Mouse (Mus musculus): Measurements from ENCODE around the gene Ear14. TPM values are rescaled to one million over a fixed set of nuclear protein-coding genes. Genes with fewer than 3 reads are reported as not detected.
"Not testable (repeated sequence)": the region's sequence is repeated elsewhere in the genome, so short reads cannot be mapped to it uniquely, and the experiment has no call there.

Gene Ear14
- not detected for total RNA-seq (2021)
- long read RNA-seq, experiment 1, result 0 reads
- long read RNA-seq, experiment 2, result 0 reads

- no peak for DNase-seq (ENCODE audit: low spot score)
Observed at GRCm38 (mm10) chr14:51203115-51203514, at the start of gene Ear14. Ear14 (plus strand) TSS chr14:51203391.

DNA sequence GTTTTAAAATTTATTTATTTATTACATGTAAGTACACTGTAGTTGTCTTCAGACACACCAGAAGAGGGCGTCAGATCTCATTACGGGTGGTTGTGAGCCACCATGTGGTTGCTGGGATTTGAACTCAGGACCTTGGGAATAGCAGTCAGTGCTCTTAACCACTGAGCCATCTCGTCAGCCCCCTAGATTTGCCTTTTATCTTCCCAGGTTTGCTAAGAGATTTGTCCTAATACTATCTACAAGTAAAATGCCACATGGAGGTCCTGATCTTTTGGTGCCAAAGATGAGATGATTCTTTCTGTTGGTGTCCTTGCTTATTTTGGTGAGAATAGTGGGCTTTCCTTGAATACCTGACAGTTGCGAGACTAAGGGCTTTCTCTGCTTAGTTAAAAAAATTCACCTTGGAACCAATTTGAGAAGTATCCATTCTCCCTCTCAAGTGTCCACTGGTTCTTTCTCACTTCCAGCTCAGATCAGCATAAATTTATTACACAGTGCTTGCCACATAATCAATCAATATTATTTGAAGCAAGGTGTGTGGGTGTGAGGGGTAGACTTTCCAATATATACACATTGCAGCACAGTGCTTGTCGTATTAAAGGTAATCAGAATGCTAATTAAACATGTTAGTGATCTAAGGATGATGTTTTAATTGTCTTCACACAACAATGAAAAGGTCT is 47.0 kb upstream of the Ear14 start:
- no peak for DNase-seq (ENCODE audit: low spot score)

- no peak for DNase-seq (ENCODE audit: low spot score)
Observed at GRCm38 (mm10) chr14:51156736-51157068, 46.5 kb upstream of the Ear14 start.

DNA sequence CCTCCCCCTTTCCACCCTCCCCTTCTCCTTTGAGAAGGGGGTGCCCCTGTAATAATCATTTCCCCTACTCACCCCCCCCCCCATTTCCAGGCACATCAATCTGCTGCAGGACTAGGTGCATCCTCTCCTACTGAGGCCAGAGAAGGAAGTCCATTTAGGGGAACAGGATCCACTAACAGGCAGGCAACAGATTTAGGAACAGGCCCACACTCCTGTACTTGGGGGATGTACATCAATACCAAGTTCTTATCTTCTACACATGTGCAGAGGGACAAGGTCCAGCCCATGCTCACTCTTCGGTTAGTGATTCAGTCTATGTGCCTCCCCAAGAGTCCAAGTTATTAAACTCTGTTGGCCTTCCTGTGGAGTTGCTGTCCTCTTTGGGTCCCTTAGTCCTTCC is 46.1 kb upstream of the Ear14 start:
- no peak for DNase-seq (ENCODE audit: low spot score)

GRCm38 (mm10) chr14:51161976-51162375 is 41.2 kb upstream of the Ear14 start, which contains the start of gene Rnase2b:
Rnase2b (plus strand) TSS chr14:51162260.
- not testable (repeated sequence) for DNase-seq (ENCODE audit: low spot score)

- not testable (repeated sequence) for DNase-seq (ENCODE audit: low spot score)
Observed at GRCm38 (mm10) chr14:51163323-51163722, 39.9 kb upstream of the Ear14 start.

- DNase-seq (ENCODE audit: low spot score), result no peak
Observed at GRCm38 (mm10) chr14:51165435-51165834, 37.8 kb upstream of the Ear14 start.

- DNase-seq (ENCODE audit: low spot score), result no peak
Observed at GRCm38 (mm10) chr14:51166068-51166467, 37.1 kb upstream of the Ear14 start.

DNA sequence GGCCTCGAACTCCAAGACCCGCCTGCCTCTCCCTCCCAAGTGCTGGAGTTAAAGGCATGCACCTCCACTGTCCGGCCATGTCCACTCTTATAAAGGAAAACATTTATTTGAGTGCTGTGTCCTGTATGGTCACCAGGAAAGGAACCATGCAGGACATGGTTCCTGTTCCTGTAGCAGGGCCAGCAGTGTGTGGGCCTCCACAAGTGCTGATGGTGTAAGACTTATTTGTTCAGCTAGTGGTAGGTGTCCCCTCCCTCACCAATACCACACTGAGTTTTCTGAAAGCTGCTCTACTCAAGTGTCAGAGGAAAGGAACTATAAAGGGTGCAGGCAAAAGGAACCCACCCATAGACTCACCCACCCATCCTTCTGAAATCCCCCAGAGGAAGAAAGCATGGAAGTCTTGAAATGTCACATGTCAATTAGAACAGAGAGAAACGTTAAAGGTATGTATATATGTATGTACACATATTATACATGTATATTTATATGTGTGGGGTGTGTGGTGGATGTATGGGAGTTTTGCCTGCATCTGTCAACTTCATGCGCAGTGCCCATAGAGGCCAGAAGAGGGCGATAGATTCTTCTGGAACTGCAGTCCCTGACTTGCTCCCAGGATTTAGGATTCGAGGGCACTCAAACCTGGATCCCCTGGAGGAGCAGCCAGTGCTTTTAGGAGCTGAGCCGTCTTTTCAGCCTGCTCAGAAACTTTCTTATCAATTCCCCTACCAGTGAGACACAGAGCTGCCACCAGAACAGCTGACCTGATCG is 30.9 kb upstream of the Ear14 start:
- peak; percentile 12 for DNase-seq (ENCODE audit: low spot score)

DNA sequence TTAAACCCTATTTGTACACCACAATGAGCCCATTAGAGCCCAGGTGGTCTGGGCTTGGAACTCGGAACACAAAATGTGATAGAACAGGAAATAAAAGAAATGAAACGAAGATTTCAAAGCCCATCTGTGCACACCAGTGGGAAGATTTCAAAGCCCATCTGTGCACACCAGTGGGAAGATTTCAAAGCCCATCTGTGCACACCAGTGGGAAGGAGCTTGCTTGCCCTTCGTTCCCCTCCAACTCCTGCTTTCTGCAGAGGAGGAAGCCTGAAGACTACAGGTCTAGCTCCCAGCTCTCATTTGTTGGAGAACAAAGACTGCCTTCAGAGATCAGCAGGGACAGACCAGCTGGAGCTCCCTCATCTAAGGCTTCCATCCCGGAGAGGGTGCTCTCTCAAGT is 30.2 kb upstream of the Ear14 start:
- DNase-seq (ENCODE audit: low spot score), result not testable (repeated sequence)

- DNase-seq (ENCODE audit: low spot score), result no peak
Observed at GRCm38 (mm10) chr14:51173843-51174242, 29.3 kb upstream of the Ear14 start.

- DNase-seq (ENCODE audit: low spot score), result not testable (repeated sequence)
Observed at GRCm38 (mm10) chr14:51181051-51181450, 22.1 kb upstream of the Ear14 start.

GRCm38 (mm10) chr14:51195681-51196080 is 7.5 kb upstream of the Ear14 start:
- no peak for DNase-seq (ENCODE audit: low spot score)

DNA sequence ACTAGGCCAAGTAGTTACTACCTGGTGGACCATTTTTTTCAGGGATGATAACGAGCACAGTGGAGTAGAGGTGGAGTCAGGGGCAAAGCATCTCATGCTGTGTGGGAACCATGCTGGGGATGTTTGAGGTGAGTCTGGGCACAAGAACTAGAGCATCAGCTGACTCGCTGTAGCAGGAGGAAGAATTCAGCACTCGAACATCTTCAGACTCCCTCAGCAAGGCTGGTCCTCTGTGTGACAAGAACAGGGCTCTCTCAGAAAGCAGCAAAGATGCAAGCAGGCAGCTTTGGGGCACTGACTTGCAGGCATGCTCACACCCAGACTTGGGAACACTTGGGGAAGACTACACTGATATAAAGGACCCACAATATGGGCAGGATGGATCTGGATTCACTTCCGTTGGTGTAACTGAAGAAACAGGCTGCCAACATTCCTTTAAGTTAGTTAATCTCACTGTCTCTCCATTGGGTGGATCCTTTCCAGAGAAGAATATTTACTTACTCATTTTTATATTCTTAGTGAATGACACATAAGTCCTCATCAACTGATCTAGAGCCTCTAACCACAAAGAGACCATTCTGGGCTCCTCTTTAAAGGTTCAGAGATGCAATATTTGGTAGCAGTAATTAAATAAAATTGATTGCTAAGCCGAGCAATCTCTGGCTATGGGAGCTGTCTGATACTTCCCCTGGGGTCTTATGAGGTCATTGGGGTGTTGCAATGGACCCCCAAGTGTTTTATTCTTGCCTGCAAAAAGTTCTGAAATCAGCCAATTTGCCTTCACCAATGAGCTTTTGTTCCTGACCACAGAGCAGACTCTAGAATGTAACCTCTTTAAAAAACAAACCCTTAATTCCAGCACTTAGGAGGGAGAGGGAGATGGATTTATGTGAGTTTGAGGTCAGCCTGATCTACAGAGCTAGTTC is 3.8 kb upstream of the Ear14 start, which contains the start of gene Ang2:
Gene Ang2, minus strand, starts transcription at position 51 of the 926 bp plus-strand sequence.
- DNase-seq (ENCODE audit: low spot score), result no peak

- no peak for DNase-seq (ENCODE audit: low spot score)
Observed at GRCm38 (mm10) chr14:51200054-51200453, 3.1 kb upstream of the Ear14 start.

DNA sequence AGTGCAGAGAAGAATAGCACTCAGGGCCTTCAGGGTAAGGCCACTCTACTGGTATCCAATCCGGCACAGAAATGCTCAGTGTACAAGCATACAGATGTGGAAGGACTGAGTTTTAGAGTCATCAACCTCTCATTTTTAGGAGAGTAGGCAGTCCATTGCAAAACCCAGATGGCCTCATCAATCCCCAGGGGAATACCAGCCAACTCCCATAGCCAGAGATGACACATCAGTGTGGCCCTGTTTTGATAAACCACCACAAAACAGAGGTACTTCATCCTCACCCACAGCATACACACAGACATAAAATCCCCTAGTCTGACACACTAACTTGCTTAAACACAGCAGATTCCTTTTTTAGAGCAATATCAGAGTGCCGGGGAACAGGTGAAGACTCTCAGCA is 2.7 kb upstream of the Ear14 start:
- no peak for DNase-seq (ENCODE audit: low spot score)

- DNase-seq (ENCODE audit: low spot score), result not testable (repeated sequence)
Observed at GRCm38 (mm10) chr14:51220075-51220474, 16.9 kb downstream of the Ear14 start.

- not testable (repeated sequence) for DNase-seq (ENCODE audit: low spot score)
Observed at GRCm38 (mm10) chr14:51229657-51230056, 26.5 kb downstream of the Ear14 start.

- not testable (repeated sequence) for DNase-seq (ENCODE audit: low spot score)
Observed at GRCm38 (mm10) chr14:51237488-51237887, 34.3 kb downstream of the Ear14 start.

DNA sequence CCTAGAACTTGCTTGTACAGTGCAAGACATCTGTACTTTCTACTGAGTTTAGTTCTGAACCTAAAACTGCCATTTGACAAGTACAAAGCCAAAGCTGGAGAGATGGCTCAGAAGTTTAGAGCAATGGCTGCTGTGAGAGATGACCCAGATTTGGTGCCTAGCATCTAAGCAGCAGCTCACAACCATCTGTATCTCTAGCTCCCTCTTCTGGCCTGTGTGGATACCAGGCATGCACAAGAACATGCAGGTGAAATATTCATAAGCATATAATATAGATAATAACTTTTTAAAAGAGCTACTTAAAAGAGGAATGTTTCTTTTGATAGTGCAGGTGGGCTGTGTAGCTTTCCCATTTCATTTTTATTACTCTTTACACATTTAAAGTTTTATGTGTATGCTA is 37.7 kb downstream of the Ear14 start:
- DNase-seq (ENCODE audit: low spot score), result peak; percentile 55

DNA sequence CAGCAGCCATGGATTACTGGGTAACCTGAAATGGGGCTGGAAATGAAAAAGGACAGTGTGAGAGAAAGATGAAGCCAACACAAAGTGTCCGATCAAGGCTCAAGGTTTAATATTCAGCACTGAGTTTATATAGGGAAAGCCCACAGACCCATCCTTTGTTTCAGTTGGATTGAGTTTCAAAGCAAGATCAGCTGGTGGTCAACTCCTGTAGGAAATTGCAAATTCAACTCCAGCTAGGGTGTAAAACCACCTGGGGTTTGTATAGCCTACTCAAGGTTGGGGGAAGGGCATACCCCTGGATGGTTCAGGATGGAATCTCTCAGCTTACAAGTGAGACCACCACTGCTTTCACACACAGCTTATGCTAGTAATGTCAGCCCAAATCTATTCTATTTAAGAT is 44.5 kb downstream of the Ear14 start:
- no peak for DNase-seq (ENCODE audit: low spot score)

DNA sequence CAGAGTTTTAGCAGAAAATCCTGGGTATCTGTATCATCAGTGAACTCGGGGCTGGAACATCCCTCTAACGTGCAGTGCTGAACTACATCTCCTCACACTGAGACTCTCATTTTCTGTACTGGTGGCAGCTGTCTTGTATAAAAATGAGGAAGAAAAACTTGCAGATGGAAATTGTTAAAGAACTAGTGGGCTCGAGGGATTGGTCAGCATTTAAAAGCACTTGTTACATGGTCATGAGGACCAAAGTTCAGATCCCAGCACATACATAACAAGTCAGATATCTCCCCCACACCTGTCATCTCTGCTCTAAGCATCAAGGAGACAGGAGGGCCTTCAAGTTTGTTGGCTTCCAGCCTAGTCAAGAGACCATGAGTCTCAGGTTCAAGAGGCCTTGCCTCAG is 47.2 kb downstream of the Ear14 start:
- DNase-seq (ENCODE audit: low spot score), result no peak

All from gastrocnemius, adult 18-20 months (tissue).